Mouse (Mus musculus) midbrain, embryonic 14.5 days (tissue): ENCODE results near the gene Ipo11. TPM values are rescaled to one million over a fixed set of nuclear protein-coding genes. Genes with fewer than 3 reads are reported as not detected.

Source experiments
- ATAC-seq: fragments of 200-750 bp; cut with Nextera tagmentation; 2 replicates; pipeline ENCODE4 v1.8.0; 2017; ENCODE audit warnings: moderate number of reproducible peaks, moderate library complexity; ENCODE audit not compliant: low FRiP score, low TSS enrichment
- DNase-seq: peaks from one replicate; pipeline ENCODE4 v3.0.0-alpha.2; 2015
- H3K27ac ChIP-seq: fragments of 300-500 bp; sonication (generic); replicated peaks from 2 replicates; pipeline ENCODE4 v1.5.1; 2014; ENCODE audit warnings: mild to moderate bottlenecking, low read depth, low read length, moderate library complexity
- H3K27me3 ChIP-seq: fragments of 300-500 bp; sonication (generic); 2 replicates; pipeline ENCODE4 v1.6.1; 2014; ENCODE audit warnings: low read length, control low read depth, mixed read lengths; ENCODE audit not compliant: control insufficient read depth, insufficient read depth
- H3K36me3 ChIP-seq: fragments of 300-500 bp; sonication (generic); 2 replicates; pipeline ENCODE4 v1.6.1; 2014; ENCODE audit warnings: low read length, control low read depth; ENCODE audit not compliant: control insufficient read depth, insufficient read depth
- H3K4me1 ChIP-seq: fragments of 300-500 bp; sonication (generic); 2 replicates; pipeline ENCODE4 v1.6.1; 2014; ENCODE audit warnings: mild to moderate bottlenecking, antibody characterized with exemption, low read length, control low read depth; ENCODE audit not compliant: control insufficient read depth, insufficient read depth
- H3K4me2 ChIP-seq: fragments of 300-500 bp; sonication (generic); 2 replicates; pipeline ENCODE4 v1.6.1; 2014; ENCODE audit warnings: mild to moderate bottlenecking, low read length, moderate library complexity
- H3K4me3 ChIP-seq: fragments of 300-500 bp; sonication (generic); replicated peaks from 2 replicates; pipeline ENCODE4 v1.5.1; 2014; ENCODE audit warnings: low read depth, low read length
- H3K9ac ChIP-seq: fragments of 300-500 bp; sonication (generic); replicated peaks from 2 replicates; pipeline ENCODE4 v1.6.1; 2014; ENCODE audit warnings: mild to moderate bottlenecking, low read length, moderate library complexity
- H3K9me3 ChIP-seq: fragments of 300-500 bp; sonication (generic); 2 replicates; pipeline ENCODE4 v1.6.1; 2016; ENCODE audit warnings: low read length, control low read depth, mixed read lengths; ENCODE audit not compliant: control insufficient read depth
- WGBS: fragments of 180-500 bp; shearing (Covaris S2); extraction: QIAGEN DNeasy Blood & Tissue Kit; methylation state at CpG from one replicate; pipeline ENCODE4 v1.1.7; 2014; 5-methylcytosine and 5-hydroxymethylcytosine counted together
- polyA plus RNA-seq: library from polyadenylated mRNA; unstranded; fragments of >200 nt; fragmentation: Nextera tagmentation; extraction: Ambion mirVana; gene quantifications from 2 replicates; pipeline ENCODE4 v1.2.1, GENCODE M21; 2014

Gene Ipo11
- polyA plus RNA-seq: 36.1 and 45.6 TPM in 2 replicates

- H3K36me3 ChIP-seq: no peaks in the 10 kb centered on the region
- peaks cover 8% of the 10 kb centered on the region; the same call in 1 of the 2 replicates for H3K4me1 ChIP-seq
- DNase-seq: peak; percentile 99
- peak; percentile 97 for ATAC-seq
- H3K27me3 ChIP-seq: no peaks in the 10 kb centered on the region
- peak within 1 kb of the TSS; percentile 67 for H3K4me2 ChIP-seq
- WGBS: under 1% methylated on average over 84 of the region's 84 CpGs
- peak within 1 kb of the TSS; percentile 95 for H3K4me3 ChIP-seq
- H3K9me3 ChIP-seq: no peaks in the 10 kb centered on the region
- H3K9ac ChIP-seq: peak within 1 kb of the TSS; percentile 84
- H3K27ac ChIP-seq: peak within 1 kb of the TSS; percentile 89
Measured at GRCm38 (mm10) chr13:106936256-106937137, at the start of gene Ipo11. Gene Ipo11 (minus strand): TSS chr13:106936958.

GRCm38 (mm10) chr13:106961496-106961895 is 24.7 kb upstream of the Ipo11 start:
- WGBS: 95% methylated on average over 4 of the region's 4 CpGs
- ATAC-seq (no peak), DNase-seq (no peak)
- Histone ChIP-seq H3K4me2 (no peak overlapping the region), H3K9me3 (no peaks in the 10 kb centered on the region), H3K27me3 (no peaks in the 10 kb centered on the region), H3K27ac (no peak overlapping the region), H3K9ac (no peak overlapping the region), H3K4me1 (no peaks in the 10 kb centered on the region), H3K36me3 (peaks cover 61% of the 10 kb centered on the region), H3K4me3 (no peak overlapping the region)

- Histone ChIP-seq H3K4me3 (no peak overlapping the region), H3K27me3 (no peaks in the 10 kb centered on the region), H3K36me3 (peaks cover 69% of the 10 kb centered on the region), H3K9me3 (no peaks in the 10 kb centered on the region), H3K4me1 (no peaks in the 10 kb centered on the region), H3K4me2 (no peak overlapping the region), H3K27ac (no peak overlapping the region), H3K9ac (no peak overlapping the region)
- no peak for ATAC-seq
- DNase-seq: no peak
- WGBS: 93% methylated on average over 3 of the region's 3 CpGs
Measured at GRCm38 (mm10) chr13:106960557-106960956, 23.8 kb upstream of the Ipo11 start.

GRCm38 (mm10) chr13:106958286-106958685 is 21.5 kb upstream of the Ipo11 start:
- ATAC-seq (no peak), DNase-seq (no peak)
- Histone ChIP-seq H3K4me3 (no peak overlapping the region), H3K4me2 (no peak overlapping the region), H3K9me3 (no peaks in the 10 kb centered on the region), H3K27ac (no peak overlapping the region), H3K4me1 (no peaks in the 10 kb centered on the region), H3K9ac (no peak overlapping the region), H3K27me3 (no peaks in the 10 kb centered on the region), H3K36me3 (peaks cover 71% of the 10 kb centered on the region)
- WGBS: 96% methylated on average over 3 of the region's 3 CpGs

- no peaks in the 10 kb centered on the region for H3K9me3 ChIP-seq
- DNase-seq: no peak
- no peak for ATAC-seq
- peaks cover 71% of the 10 kb centered on the region for H3K36me3 ChIP-seq
- no peaks in the 10 kb centered on the region for H3K4me1 ChIP-seq
- no peak overlapping the region for H3K4me3 ChIP-seq
- H3K4me2 ChIP-seq: no peak overlapping the region
- no peak overlapping the region for H3K9ac ChIP-seq
- no peaks in the 10 kb centered on the region for H3K27me3 ChIP-seq
- no peak overlapping the region for H3K27ac ChIP-seq
- WGBS: 92% methylated on average over 4 of the region's 4 CpGs
Measured at GRCm38 (mm10) chr13:106957554-106957953, 20.8 kb upstream of the Ipo11 start.

- 93% methylated on average over 3 of the region's 3 CpGs for WGBS
- no peak for DNase-seq
- Histone ChIP-seq H3K4me2 (no peak overlapping the region), H3K9me3 (no peaks in the 10 kb centered on the region), H3K4me3 (no peak overlapping the region), H3K9ac (no peak overlapping the region), H3K27me3 (no peaks in the 10 kb centered on the region), H3K4me1 (no peaks in the 10 kb centered on the region), H3K27ac (no peak overlapping the region), H3K36me3 (peaks cover 74% of the 10 kb centered on the region)
- no peak for ATAC-seq
Measured at GRCm38 (mm10) chr13:106954880-106955279, 18.1 kb upstream of the Ipo11 start.

GRCm38 (mm10) chr13:106947583-106947982 is 10.8 kb upstream of the Ipo11 start:
- DNase-seq (no peak), ATAC-seq (no peak)
- Histone ChIP-seq H3K4me2 (peak overlapping the region; percentile 69), H3K27me3 (no peaks in the 10 kb centered on the region), H3K9me3 (no peaks in the 10 kb centered on the region), H3K36me3 (peaks cover 29% of the 10 kb centered on the region), H3K4me3 (peak overlapping the region; percentile 71), H3K27ac (no peak overlapping the region), H3K4me1 (peaks cover 6% of the 10 kb centered on the region), H3K9ac (peak overlapping the region; percentile 80; the same call in 1 of the 2 replicates)
- 7% methylated on average over 6 of the region's 6 CpGs for WGBS

- Histone ChIP-seq H3K9ac (peak within 1 kb of the TSS; percentile 80), H3K36me3 (peaks cover 21% of the 10 kb centered on the region), H3K27me3 (no peaks in the 10 kb centered on the region), H3K4me1 (peaks cover 6% of the 10 kb centered on the region), H3K27ac (peak within 1 kb of the TSS; percentile 71), H3K4me3 (peak within 1 kb of the TSS; percentile 71), H3K9me3 (no peaks in the 10 kb centered on the region), H3K4me2 (peak within 1 kb of the TSS; percentile 69)
- WGBS: under 1% methylated on average over 68 of the region's 68 CpGs
- peak; percentile 99 for ATAC-seq
- peak; percentile 96 for DNase-seq
Measured at GRCm38 (mm10) chr13:106946594-106947540, 10.1 kb upstream of the Ipo11 start, which contains the start of gene Dimt1. Gene Dimt1 (plus strand): TSS chr13:106947127.
